Mouse (Mus musculus) liver, embryonic 12.5 days (tissue): Measurements from ENCODE around the gene Rnf5. TPM values are rescaled to one million over a fixed set of nuclear protein-coding genes. Genes with fewer than 3 reads are reported as not detected.

Experiments used
- ATAC-seq: fragments of 200-750 bp; cut with Nextera tagmentation; 2 replicates; pipeline ENCODE4 v1.8.0; 2017; ENCODE audit warnings: moderate number of reproducible peaks, mild to moderate bottlenecking, moderate library complexity
- H3K27ac ChIP-seq: fragments of 300-500 bp; sonication (generic); 2 replicates; pipeline ENCODE4 v1.5.1; 2016; ENCODE audit warnings: mild to moderate bottlenecking
- H3K27me3 ChIP-seq: fragments of 300-500 bp; sonication (generic); replicated peaks from 2 replicates; pipeline ENCODE4 v1.6.1; 2016; ENCODE audit warnings: mild to moderate bottlenecking, moderate library complexity
- H3K36me3 ChIP-seq: fragments of 300-500 bp; sonication (generic); 2 replicates; pipeline ENCODE4 v1.6.1; 2016; ENCODE audit warnings: mild to moderate bottlenecking, moderate library complexity
- H3K4me1 ChIP-seq: fragments of 300-500 bp; sonication (generic); 2 replicates; pipeline ENCODE4 v1.6.1; 2016
- H3K4me2 ChIP-seq: fragments of 300-500 bp; sonication (generic); 2 replicates; pipeline ENCODE4 v1.6.1; 2016; ENCODE audit warnings: mild to moderate bottlenecking, moderate library complexity
- H3K4me3 ChIP-seq: fragments of 300-500 bp; sonication (generic); 2 replicates; pipeline ENCODE4 v1.5.1; 2016; ENCODE audit warnings: mild to moderate bottlenecking, moderate library complexity
- H3K9ac ChIP-seq: fragments of 300-500 bp; sonication (generic); 2 replicates; pipeline ENCODE4 v1.6.1; 2016; ENCODE audit warnings: mild to moderate bottlenecking, moderate library complexity
- H3K9me3 ChIP-seq: fragments of 300-500 bp; sonication (generic); replicated peaks from 2 replicates; pipeline ENCODE4 v1.6.1; 2016; ENCODE audit warnings: mild to moderate bottlenecking, moderate library complexity
- WGBS: fragments of 180-500 bp; shearing (Covaris S2); methylation state at CpG from one replicate; pipeline ENCODE4 v1.1.7; 2016; ENCODE audit not compliant: insufficient replicate concordance; 5-methylcytosine and 5-hydroxymethylcytosine counted together
- polyA plus RNA-seq: library from polyadenylated mRNA; unstranded; fragments of >200 nt; fragmentation: Nextera tagmentation; extraction: Ambion mirVana; gene quantifications from 2 replicates; pipeline ENCODE4 v1.2.1, GENCODE M21; 2016

Gene Rnf5
- 94.8 and 101 TPM in 2 replicates for polyA plus RNA-seq

DNA sequence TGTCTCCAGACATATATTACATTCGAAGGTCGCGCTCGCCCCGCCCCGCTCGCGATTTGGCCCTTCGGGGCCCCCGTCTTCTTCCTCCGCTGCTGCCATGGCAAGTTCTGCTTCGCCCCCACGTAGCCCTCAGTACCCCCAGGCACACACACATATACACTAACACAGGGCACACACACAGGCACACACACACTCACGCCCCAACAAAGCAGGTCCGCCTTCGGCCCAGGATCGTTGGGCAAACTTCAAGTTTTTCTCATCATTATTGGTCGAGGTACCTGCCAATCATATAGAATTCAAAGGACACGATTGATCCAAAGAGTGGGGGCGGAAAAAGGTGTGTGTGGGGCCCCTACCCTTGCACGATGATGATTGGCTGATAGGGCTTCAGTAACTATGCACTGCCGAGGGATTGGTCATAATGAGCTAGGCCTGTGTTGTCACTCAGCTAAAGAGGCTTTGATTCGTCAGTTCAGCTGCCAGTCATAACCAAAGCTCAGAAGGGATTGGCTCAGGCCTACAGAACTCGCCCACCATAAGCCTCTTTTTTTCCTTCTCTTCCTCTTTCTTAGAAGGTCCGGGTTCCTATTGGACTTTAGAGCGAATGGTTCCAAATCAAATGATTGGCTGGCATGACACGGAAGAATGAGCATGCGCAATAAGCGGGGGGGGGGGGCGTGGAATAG, at the start of gene Rnf5:
Gene Rnf5, minus strand, starts transcription at position 316 of the 686 bp plus-strand sequence.
- no peaks in the 10 kb centered on the region for H3K9me3 ChIP-seq
- ATAC-seq, result peak; percentile 92
- H3K4me3 ChIP-seq, result peak within 1 kb of the TSS; percentile 98
- peaks cover 61% of the 10 kb centered on the region for H3K4me1 ChIP-seq
- WGBS, result under 1% methylated on average over 30 of the region's 30 CpGs
- H3K4me2 ChIP-seq, result peak within 1 kb of the TSS; percentile 94
- peaks cover 36% of the 10 kb centered on the region for H3K36me3 ChIP-seq
- no peaks in the 10 kb centered on the region for H3K27me3 ChIP-seq
- H3K27ac ChIP-seq, result peak within 1 kb of the TSS; percentile 91
- peak within 1 kb of the TSS; percentile 99 for H3K9ac ChIP-seq

DNA sequence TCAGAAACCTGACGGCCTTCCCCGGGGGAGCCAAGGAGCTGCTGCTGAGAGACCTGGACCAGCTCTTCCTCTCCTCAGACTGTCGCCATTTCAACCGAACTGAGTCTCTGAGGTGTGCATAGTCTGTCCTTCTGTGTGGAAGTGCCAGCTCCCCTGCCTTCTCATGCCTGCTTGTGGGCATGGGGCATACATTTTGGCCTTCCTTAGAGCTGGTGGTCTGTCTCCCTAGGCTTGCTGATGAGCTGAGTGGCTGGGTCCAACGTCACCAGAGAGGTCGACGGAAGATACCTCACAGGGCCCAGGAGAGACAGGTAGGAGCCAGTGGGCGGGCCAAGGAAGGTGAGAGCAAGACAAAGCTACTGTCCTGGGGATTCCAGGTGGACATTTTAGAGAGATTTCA, 49.5 kb upstream of the Rnf5 start:
- Histone ChIP-seq H3K4me3 (no peak overlapping the region), H3K4me2 (no peak overlapping the region), H3K9me3 (no peaks in the 10 kb centered on the region), H3K27me3 (peaks cover 11% of the 10 kb centered on the region), H3K27ac (no peak overlapping the region), H3K9ac (no peak overlapping the region), H3K36me3 (peaks cover 68% of the 10 kb centered on the region), H3K4me1 (peaks cover 13% of the 10 kb centered on the region)
- WGBS, result 83% methylated on average over 8 of the region's 8 CpGs
- ATAC-seq, result no peak

DNA sequence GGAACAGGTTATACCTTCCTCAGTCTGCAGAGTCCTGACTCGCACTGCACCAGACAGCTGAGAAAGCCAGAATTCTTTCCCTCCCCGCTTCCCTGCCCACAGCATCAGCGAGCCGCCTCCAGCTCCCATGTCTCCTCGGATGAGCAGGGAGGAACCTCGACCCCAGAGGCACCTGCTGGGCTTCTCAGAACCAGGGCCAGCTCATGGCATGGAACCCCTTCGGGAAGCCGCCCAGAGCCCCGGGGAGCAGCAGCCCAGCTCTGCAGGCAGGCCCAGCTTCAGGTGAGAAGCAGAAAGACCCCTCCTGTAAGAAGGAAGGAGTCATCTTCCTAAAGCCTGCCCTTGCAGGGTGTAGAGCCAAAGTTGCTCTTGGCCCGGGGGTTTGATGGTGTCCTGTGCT, 49.1 kb upstream of the Rnf5 start:
- no peak overlapping the region for H3K9ac ChIP-seq
- ATAC-seq, result no peak
- no peak overlapping the region for H3K4me3 ChIP-seq
- 77% methylated on average over 10 of the region's 10 CpGs for WGBS
- H3K27me3 ChIP-seq, result peaks cover 7% of the 10 kb centered on the region
- peaks cover 68% of the 10 kb centered on the region for H3K36me3 ChIP-seq
- no peak overlapping the region for H3K4me2 ChIP-seq
- H3K9me3 ChIP-seq, result no peaks in the 10 kb centered on the region
- peaks cover 17% of the 10 kb centered on the region for H3K4me1 ChIP-seq
- no peak overlapping the region for H3K27ac ChIP-seq

DNA sequence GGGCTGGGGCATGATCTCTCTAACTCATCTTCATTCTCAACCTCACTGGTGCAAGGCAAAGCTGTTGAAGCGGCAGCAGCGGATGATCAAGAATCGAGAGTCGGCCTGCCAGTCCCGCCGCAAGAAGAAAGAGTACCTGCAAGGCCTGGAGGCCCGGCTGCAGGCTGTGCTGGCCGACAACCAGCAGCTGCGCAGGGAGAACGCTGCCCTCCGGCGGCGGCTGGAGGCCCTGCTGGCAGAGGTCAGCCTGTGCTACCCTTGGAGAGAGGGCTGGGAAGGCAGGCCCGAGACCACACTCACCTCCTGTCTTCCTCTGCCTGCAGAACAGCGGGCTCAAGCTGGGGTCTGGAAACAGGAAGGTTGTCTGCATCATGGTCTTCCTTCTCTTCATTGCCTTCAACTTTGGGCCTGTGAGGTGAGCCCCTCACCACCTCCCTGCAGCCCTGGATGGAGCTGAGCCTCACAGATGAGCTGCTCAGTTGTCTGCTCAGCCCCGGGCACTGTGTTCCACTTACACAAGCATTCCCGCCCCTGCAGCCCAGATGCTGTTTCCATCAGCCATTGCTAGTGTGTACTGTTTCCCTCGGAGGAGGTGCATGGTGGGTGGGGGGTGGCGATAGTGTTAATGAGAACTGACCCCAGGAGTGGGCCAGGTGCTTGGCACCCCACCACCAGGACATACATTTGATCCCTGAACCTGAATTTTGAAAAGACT, 48.2 kb upstream of the Rnf5 start:
- Histone ChIP-seq H3K27ac (no peak overlapping the region), H3K9me3 (no peaks in the 10 kb centered on the region), H3K36me3 (peaks cover 68% of the 10 kb centered on the region), H3K9ac (no peak overlapping the region), H3K4me1 (peaks cover 20% of the 10 kb centered on the region), H3K4me2 (no peak overlapping the region), H3K4me3 (no peak overlapping the region), H3K27me3 (no peaks in the 10 kb centered on the region)
- WGBS, result 59% methylated on average over 19 of the region's 19 CpGs
- ATAC-seq, result no peak

DNA sequence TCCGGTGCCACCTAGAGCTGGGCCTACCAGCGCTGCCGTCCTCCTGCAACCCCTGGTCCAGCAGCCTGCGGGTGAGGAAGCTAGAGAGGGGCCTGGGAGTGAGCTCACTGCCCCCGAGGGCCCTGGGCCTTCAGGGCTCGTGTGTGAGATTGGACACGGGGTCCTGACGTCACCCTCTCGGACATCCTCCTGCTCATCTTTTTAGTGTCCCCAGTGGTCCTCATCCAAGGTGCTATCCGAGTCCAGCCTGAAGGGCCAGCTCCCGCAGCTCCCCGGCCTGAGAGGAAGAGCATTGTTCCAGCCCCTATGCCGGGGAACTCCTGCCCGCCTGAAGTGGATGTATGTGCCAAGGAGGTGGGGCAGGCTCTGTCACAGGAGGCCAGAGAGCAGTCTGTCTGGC, 47.3 kb upstream of the Rnf5 start:
- Histone ChIP-seq H3K36me3 (peaks cover 68% of the 10 kb centered on the region), H3K4me1 (peaks cover 29% of the 10 kb centered on the region), H3K27me3 (no peaks in the 10 kb centered on the region), H3K4me3 (no peak overlapping the region), H3K4me2 (no peak overlapping the region), H3K27ac (no peak overlapping the region), H3K9ac (no peak overlapping the region), H3K9me3 (no peaks in the 10 kb centered on the region)
- ATAC-seq, result no peak
- 83% methylated on average over 14 of the region's 14 CpGs for WGBS

DNA sequence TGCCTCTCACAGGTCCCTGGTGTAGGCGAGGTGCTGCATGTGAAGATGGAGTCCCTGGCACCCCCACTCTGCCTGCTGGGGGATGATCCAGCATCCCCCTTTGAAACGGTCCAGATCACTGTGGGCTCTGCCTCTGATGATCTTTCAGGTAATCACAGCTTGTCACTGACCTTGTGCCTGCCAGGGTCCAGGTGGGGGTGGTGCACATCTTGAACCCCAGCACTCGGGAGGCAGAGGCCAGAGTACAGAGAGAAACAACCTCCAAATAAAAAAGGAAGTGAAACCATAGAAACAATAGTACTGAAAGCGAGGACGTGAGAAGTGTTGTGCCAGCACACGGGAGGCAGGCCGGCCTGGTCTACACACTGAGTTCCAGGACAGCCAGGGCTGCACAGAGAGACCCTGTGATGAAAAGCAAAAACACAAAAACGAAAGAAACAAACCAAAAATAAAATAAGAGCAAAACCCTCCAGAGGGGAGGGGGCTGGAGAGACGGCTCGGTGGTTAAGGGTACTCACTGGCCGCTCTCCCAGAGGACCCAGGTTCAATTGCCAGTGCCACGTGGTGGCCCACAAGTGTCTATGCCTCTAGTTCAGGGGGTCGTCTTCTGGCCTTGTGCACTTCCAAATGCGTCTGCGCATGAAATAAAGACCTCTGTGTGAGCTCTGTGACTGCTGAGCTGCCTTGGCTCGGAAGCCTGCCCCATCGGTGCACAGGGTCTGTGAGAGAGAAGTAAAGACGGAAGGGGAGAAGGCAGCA, 45.8 kb upstream of the Rnf5 start:
- no peak overlapping the region for H3K4me2 ChIP-seq
- no peak overlapping the region for H3K27ac ChIP-seq
- H3K4me3 ChIP-seq, result no peak overlapping the region
- no peaks in the 10 kb centered on the region for H3K9me3 ChIP-seq
- peaks cover 60% of the 10 kb centered on the region for H3K36me3 ChIP-seq
- H3K27me3 ChIP-seq, result no peaks in the 10 kb centered on the region
- ATAC-seq, result no peak
- H3K4me1 ChIP-seq, result peaks cover 34% of the 10 kb centered on the region
- 79% methylated on average over 18 of the region's 18 CpGs for WGBS
- H3K9ac ChIP-seq, result no peak overlapping the region

DNA sequence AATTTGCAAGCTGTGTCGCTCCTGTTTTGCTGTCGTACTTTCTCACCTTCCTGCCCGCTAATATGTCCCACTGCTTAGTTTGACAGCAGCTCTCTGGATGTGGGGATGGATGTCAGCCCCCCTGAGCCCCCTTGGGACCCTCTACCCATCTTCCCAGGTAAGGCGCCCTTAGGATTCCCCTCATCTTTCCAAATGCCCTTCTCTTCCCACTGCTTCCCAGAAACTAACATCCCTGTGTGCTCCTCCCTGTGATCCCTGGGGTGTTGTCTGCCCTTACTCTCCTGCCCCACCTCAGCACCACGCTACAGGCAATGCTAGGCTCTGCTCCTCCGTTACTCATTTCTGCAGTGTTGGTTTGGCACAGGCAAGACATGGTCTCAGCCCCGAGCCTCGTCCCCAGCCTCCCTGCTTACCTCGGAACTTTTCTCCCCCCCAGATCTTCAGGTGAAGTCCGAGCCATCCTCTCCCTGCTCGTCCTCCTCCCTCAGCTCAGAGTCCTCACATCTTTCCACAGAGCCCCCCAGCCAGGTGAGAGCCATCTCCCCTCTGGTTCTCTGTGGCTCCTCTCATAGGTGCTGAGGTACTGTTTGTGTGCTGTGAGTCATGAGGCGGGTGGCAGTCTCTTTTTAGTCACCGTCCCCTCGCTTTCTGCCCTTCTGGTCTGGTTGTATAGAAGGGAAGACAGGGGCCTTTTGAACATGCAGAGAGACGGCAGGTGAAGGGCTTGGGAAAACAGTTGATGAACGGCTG, 44.8 kb upstream of the Rnf5 start:
- Histone ChIP-seq H3K27me3 (no peaks in the 10 kb centered on the region), H3K4me1 (peaks cover 40% of the 10 kb centered on the region), H3K4me2 (peak overlapping the region; percentile 94), H3K27ac (0 out of 2 replicates have a peak overlapping the region, but pooled peaks have one; percentile 72), H3K9me3 (no peaks in the 10 kb centered on the region), H3K9ac (peak overlapping the region; percentile 86), H3K36me3 (peaks cover 50% of the 10 kb centered on the region), H3K4me3 (peak overlapping the region; percentile 95)
- 81% methylated on average over 16 of the region's 16 CpGs for WGBS
- no peak for ATAC-seq

DNA sequence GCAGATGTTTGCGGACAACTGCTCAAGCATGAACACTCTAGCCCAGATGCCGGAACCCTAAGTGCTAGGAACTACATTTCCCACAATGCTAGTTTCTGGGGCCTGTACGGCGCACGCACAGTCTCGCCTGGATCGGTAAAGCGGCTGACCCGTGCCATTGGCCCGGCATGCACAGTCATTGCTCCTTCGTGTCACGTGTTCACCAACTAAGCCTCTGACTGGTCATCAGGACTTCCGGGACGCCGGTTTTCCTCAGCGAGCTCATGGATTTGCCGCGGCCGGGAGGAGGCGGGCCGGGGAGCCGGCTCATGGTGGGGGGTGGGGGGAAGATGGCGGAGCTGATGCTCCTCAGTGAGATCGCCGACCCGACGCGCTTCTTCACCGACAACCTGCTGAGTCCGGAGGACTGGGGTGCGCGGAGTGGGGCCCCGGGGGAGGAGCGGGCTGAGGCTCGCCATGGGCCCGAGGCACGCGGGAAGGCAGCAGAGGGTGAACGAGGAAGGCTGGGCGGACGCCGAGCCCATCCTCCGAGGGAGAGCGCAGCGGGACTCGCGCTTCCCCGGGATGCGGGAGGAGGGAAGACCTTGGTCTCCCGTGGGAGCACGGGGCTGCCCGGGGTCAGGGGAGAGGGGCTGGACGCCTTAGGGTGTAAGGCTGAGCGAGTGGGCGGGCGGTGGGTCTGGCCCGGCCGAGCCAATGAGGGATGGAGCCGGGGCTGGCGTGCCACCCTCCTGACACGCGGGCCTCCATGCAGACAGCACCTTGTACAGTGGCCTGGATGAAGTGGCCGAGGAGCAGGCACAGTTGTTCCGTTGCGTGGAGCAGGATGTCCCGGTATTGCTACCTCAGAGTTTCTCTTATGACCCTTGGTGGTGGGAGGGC, 43.7 kb upstream of the Rnf5 start, which contains the start of gene Atf6b:
Gene Atf6b, plus strand, starts transcription at position 241 of the 882 bp plus-strand sequence.
- H3K4me1 ChIP-seq, result peaks cover 40% of the 10 kb centered on the region
- peak within 1 kb of the TSS; percentile 95 for H3K4me3 ChIP-seq
- peak within 1 kb of the TSS; percentile 94 for H3K4me2 ChIP-seq
- peak within 1 kb of the TSS; percentile 86 for H3K9ac ChIP-seq
- peaks cover 5% of the 10 kb centered on the region; the same call in 1 of the 2 replicates for H3K27me3 ChIP-seq
- H3K36me3 ChIP-seq, result peaks cover 39% of the 10 kb centered on the region
- H3K27ac ChIP-seq, result peak within 1 kb of the TSS; percentile 72
- peak; percentile 97 for ATAC-seq
- WGBS, result 1% methylated on average over 65 of the region's 66 CpGs
- no peaks in the 10 kb centered on the region for H3K9me3 ChIP-seq

DNA sequence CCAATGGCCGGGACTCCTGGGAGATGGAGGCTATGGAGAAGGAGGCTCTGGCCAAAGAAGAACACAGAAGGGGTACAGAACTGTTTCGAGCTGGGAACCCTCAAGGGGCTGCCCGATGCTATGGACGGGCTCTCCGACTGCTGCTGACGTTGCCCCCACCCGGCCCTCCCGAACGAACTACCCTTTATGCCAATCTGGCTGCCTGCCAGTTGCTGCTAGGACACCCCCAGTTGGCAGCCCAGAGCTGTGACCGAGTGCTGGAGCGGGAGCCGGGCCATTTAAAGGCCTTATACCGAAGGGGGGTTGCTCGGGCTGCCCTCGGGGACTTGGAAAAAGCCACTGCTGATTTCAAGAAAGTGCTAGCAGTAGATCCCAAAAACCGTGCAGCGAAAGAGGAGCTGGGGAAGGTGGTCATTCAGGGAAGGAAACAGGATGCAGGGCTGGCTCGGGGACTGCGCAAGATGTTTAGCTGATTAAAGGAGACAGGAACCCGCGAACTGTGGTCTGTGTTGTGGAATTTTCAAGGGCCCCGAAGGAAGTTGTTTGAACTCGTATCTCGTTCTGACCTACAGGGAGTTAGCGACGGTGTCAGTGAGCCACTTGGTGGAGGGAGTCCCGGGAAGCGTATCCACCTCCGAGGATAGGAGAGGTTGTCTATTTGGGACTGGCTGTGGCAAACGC, 42.5 kb upstream of the Rnf5 start:
- H3K9me3 ChIP-seq, result no peaks in the 10 kb centered on the region
- 0 out of 2 replicates have a peak overlapping the region, but pooled peaks have one; percentile 15 for H3K9ac ChIP-seq
- ATAC-seq, result no peak
- H3K4me1 ChIP-seq, result peaks cover 40% of the 10 kb centered on the region
- WGBS, result 56% methylated on average over 30 of the region's 30 CpGs
- H3K27me3 ChIP-seq, result peaks cover 12% of the 10 kb centered on the region; the same call in 1 of the 2 replicates
- 0 out of 2 replicates have a peak overlapping the region, but pooled peaks have one; percentile 15 for H3K27ac ChIP-seq
- H3K4me3 ChIP-seq, result peak overlapping the region; percentile 95
- H3K4me2 ChIP-seq, result peak overlapping the region; percentile 94
- H3K36me3 ChIP-seq, result peaks cover 27% of the 10 kb centered on the region

DNA sequence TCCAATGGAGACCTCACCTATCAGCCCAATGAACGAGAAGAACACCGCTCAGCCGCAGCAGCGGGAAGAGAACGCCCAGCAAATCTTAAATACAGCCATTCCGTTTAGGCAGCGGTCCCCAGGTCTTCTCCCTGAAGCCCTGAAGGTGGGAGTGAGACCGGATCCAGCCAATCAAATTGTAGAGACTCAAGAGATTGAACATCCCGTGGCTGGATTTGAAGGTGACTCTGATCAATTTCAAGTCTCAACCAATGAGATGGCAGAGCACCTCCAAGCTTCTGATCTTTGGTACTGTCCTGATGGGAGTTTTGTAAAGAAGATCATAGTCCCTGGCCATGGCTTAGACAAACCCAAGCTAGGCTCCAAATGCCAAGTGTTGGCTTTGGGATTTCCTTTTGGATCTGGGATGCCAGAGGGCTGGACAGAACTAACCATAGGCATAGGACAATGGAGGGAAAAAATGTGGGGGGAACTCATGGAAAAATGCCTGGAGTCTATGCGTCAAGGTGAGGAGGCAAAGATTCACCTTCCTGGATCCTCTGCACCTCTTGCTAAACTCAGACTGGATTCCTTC, 41.9 kb upstream of the Rnf5 start:
- peak overlapping the region; percentile 73 for H3K9ac ChIP-seq
- WGBS, result 41% methylated on average over 10 of the region's 10 CpGs
- peak overlapping the region; percentile 75 for H3K27ac ChIP-seq
- H3K4me2 ChIP-seq, result peak overlapping the region; percentile 94
- H3K4me3 ChIP-seq, result peak overlapping the region; percentile 95
- H3K36me3 ChIP-seq, result peaks cover 21% of the 10 kb centered on the region
- H3K9me3 ChIP-seq, result no peaks in the 10 kb centered on the region
- peaks cover 12% of the 10 kb centered on the region; the same call in 1 of the 2 replicates for H3K27me3 ChIP-seq
- H3K4me1 ChIP-seq, result peaks cover 40% of the 10 kb centered on the region
- no peak for ATAC-seq
